ENCODE assay signal across 12 mouse cellular contexts in the genomic region with DNA sequence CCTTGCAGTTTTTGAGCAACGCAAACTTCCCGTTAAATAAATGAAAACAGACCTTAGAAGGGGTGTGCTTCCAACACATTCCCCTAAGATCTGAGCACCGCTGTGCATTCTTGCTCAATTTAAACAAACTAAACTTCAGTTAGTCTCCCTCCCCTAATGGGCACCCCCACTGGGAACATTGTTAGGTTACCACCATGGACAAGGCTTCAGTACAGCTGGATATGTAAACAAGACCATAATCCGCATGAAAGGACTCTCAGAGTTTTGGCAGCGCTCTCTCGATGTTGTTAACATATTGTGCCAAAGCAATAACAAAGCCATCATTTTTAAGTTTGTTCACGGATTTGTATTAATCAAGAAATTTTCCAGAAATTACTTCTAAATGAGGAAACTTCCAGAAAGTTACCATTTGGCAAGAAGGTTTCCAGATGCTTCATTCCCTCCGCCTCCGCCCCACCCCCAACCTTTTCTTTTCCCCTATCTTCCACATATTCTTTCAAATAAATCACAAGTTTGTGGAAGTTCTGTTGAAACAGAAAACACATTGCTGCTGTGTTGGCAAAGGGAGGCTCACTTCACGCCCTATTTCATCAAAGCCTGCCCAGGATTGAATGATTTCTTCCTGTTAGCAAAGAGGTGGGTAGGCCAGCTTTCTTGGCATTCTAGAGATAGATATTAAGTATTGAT.
DNase-seq lines count a peak whose midpoint lies in the region; ATAC-seq and TF ChIP-seq lines count a peak whose summit lies in the region.
"Had no signal": no experiment of that assay in that cellular context is flagged by ENCODE, and none has a peak within 500 bp of the region (broad histone marks: within the 10 kb centered on the region; RNA-seq: fewer than 3 reads in every experiment).

No protein-coding gene starts in this region.

- no peaks in the 10 kb centered on the region for H3K9me3 ChIP-seq in lung, postnatal 0 days (ENCODE audit: low read length)
- no peaks in the 10 kb centered on the region for H3K9me3 ChIP-seq in hindbrain, embryonic 16.5 days (ENCODE audit: control insufficient read depth, low read length)
- H3K9me3 ChIP-seq in stomach, embryonic 16.5 days (replicated peaks; ENCODE audit: control insufficient read depth, low read length): no peaks in the 10 kb centered on the region
- H3K9me3 ChIP-seq in liver, embryonic 12.5 days (replicated peaks): no peaks in the 10 kb centered on the region

- peak; percentile 2 for DNase-seq in adrenal gland, postnatal 10 days
- DNase-seq in adrenal gland, postnatal 25 days: no peak
- peak; percentile 52 for DNase-seq in lung, postnatal 0 days (ENCODE audit: low spot score)
- DNase-seq in lung, adult 2 months: no peak
- DNase-seq: gastrocnemius, postnatal 10 days; kidney, adult 11 months; liver, postnatal 0 days; thymus, postnatal 14 days had no signal

- no peaks in the 10 kb centered on the region for H3K27me3 ChIP-seq in lung, postnatal 0 days (replicated peaks; ENCODE audit: insufficient read depth, low read length)
- H3K27me3 ChIP-seq in hindbrain, embryonic 16.5 days (replicated peaks; ENCODE audit: control insufficient read depth, insufficient read depth, low read length): no peaks in the 10 kb centered on the region
- H3K27me3 ChIP-seq in stomach, embryonic 16.5 days (ENCODE audit: control insufficient read depth, insufficient read depth, low read length): no peaks in the 10 kb centered on the region
- no peaks in the 10 kb centered on the region for H3K27me3 ChIP-seq in liver, embryonic 12.5 days (replicated peaks)

- H3K4me1 ChIP-seq in lung, postnatal 0 days (ENCODE audit: insufficient read depth, low read depth, low read length): no peaks in the 10 kb centered on the region
- H3K4me1 ChIP-seq in lung, adult 2 months (ENCODE audit: control insufficient read depth, insufficient read depth, low read length): no peaks in the 10 kb centered on the region
- no peaks in the 10 kb centered on the region for H3K4me1 ChIP-seq in hindbrain, embryonic 16.5 days (ENCODE audit: control insufficient read depth, insufficient read depth, low read depth, low read length)
- no peaks in the 10 kb centered on the region; the same call in 1 of the 2 replicates for H3K4me1 ChIP-seq in stomach, embryonic 16.5 days (ENCODE audit: control insufficient read depth, insufficient read depth, low read length)
- no peaks in the 10 kb centered on the region for H3K4me1 ChIP-seq in liver, embryonic 12.5 days

- 31% methylated on average over 10 of the region's 10 CpGs for WGBS in lung, postnatal 0 days
- WGBS in lung, adult 2 months: 31% methylated on average over 10 of the region's 10 CpGs
- WGBS in hindbrain, embryonic 16.5 days: 28% methylated on average over 10 of the region's 10 CpGs
- 24% methylated on average over 10 of the region's 10 CpGs for WGBS in stomach, embryonic 16.5 days
- 48% methylated on average over 10 of the region's 10 CpGs for WGBS in liver, embryonic 12.5 days (ENCODE audit: insufficient replicate concordance)

- H3K27ac ChIP-seq in lung, postnatal 0 days (ENCODE audit: low read length): no peak overlapping the region
- no peak overlapping the region for H3K27ac ChIP-seq in hindbrain, embryonic 16.5 days (ENCODE audit: low read depth, low read length)
- H3K27ac ChIP-seq in stomach, embryonic 16.5 days (ENCODE audit: low read length): peak overlapping the region; percentile 18; the same call in 1 of the 2 replicates
- H3K27ac ChIP-seq in liver, embryonic 12.5 days: no peak overlapping the region

- H3K9ac ChIP-seq in lung, postnatal 0 days (replicated peaks; ENCODE audit: low read depth): no peak overlapping the region
- no peak overlapping the region for H3K9ac ChIP-seq in hindbrain, embryonic 16.5 days (ENCODE audit: low read depth, low read length)
- no peak overlapping the region for H3K9ac ChIP-seq in stomach, embryonic 16.5 days (ENCODE audit: low read length)
- no peak overlapping the region for H3K9ac ChIP-seq in liver, embryonic 12.5 days
- H3K9ac ChIP-seq: liver, postnatal 0 days had no signal

- TF ChIP-seq EP300 in lung, postnatal 0 days (IDR thresholded peaks at IDR 0.05): no peak

- ATAC-seq in lung, postnatal 0 days: no peak
- ATAC-seq in hindbrain, embryonic 16.5 days: peak; percentile 60
- 0 out of 2 replicates have a peak, but pooled peaks have one; percentile 58 for ATAC-seq in stomach, embryonic 16.5 days (ENCODE audit: insufficient read depth, low FRiP score)
- ATAC-seq in megakaryocyte, adult 5-6 weeks (ENCODE audit: poor library complexity, severe bottlenecking): no peak
- no peak for ATAC-seq in liver, embryonic 12.5 days
- ATAC-seq: liver, postnatal 0 days had no signal

- H3K4me2 ChIP-seq in lung, postnatal 0 days (replicated peaks; ENCODE audit: low read depth, low read length): 0 out of 2 replicates have a peak overlapping the region, but pooled peaks have one; percentile 11
- H3K4me2 ChIP-seq in hindbrain, embryonic 16.5 days (ENCODE audit: low read length): peak overlapping the region; percentile 14; the same call in 1 of the 2 replicates
- peak overlapping the region; percentile 4; the same call in 1 of the 2 replicates for H3K4me2 ChIP-seq in stomach, embryonic 16.5 days (ENCODE audit: low read depth, low read length)
- no peak overlapping the region for H3K4me2 ChIP-seq in liver, embryonic 12.5 days

- H3K4me3 ChIP-seq in lung, postnatal 0 days (ENCODE audit: low read depth, low read length): no peak overlapping the region
- no peak overlapping the region for H3K4me3 ChIP-seq in lung, adult 2 months (replicated peaks; ENCODE audit: extremely low read depth, low read depth, low read length)
- H3K4me3 ChIP-seq in hindbrain, embryonic 16.5 days (ENCODE audit: low read length): no peak overlapping the region
- no peak overlapping the region for H3K4me3 ChIP-seq in stomach, embryonic 16.5 days (replicated peaks; ENCODE audit: low read length)
- H3K4me3 ChIP-seq in liver, embryonic 12.5 days: no peak overlapping the region

- no peak for TF ChIP-seq POLR2A in lung, adult 2 months (IDR thresholded peaks at IDR 0.05; ENCODE audit: borderline replicate concordance, extremely low read depth, low read depth, low read length)

- H3K36me3 ChIP-seq in lung, postnatal 0 days (ENCODE audit: insufficient read depth, low read length): no peaks in the 10 kb centered on the region
- H3K36me3 ChIP-seq in hindbrain, embryonic 16.5 days (ENCODE audit: control insufficient read depth, insufficient read depth, low read length): no peaks in the 10 kb centered on the region
- no peaks in the 10 kb centered on the region for H3K36me3 ChIP-seq in stomach, embryonic 16.5 days (ENCODE audit: control insufficient read depth, insufficient read depth, low read length)
- no peaks in the 10 kb centered on the region for H3K36me3 ChIP-seq in liver, embryonic 12.5 days

- no peak for TF ChIP-seq CTCF in lung, postnatal 0 days (IDR thresholded peaks at IDR 0.05)
- TF ChIP-seq CTCF in lung, adult 2 months (IDR thresholded peaks at IDR 0.05; ENCODE audit: insufficient read depth, low read length): no peak

Comparison
In these comparisons a context has a peak if more than half of its experiments do, and no peak if none do; other contexts are left out.
1. DNase-seq: peak in adrenal gland, postnatal 10 days (single experiment) and lung, postnatal 0 days (single experiment); none in adrenal gland, postnatal 25 days (single experiment) and lung, adult 2 months (single experiment).
2. ATAC-seq: peak in hindbrain, embryonic 16.5 days (single experiment) and stomach, embryonic 16.5 days (single experiment); none in lung, postnatal 0 days (single experiment), megakaryocyte, adult 5-6 weeks (single experiment) and liver, embryonic 12.5 days (single experiment).